Mouse (Mus musculus): ENCODE measurements at regions not wholly inside any gene's neighbourhood (a gene's known extent, or its start where the extent isn't known, plus 50 kb on each side); places are given as distances from the start of the nearest gene placed in this dataset.
"Not testable (repeated sequence)": the region's sequence is repeated elsewhere in the genome, so short reads cannot be mapped to it uniquely, and the experiment has no call there.

- no peak for DNase-seq (ENCODE audit: low read depth)
Measured at GRCm38 (mm10) chr10:25695798-25696197, 159.7 kb upstream of the Smlr1 start.

DNA sequence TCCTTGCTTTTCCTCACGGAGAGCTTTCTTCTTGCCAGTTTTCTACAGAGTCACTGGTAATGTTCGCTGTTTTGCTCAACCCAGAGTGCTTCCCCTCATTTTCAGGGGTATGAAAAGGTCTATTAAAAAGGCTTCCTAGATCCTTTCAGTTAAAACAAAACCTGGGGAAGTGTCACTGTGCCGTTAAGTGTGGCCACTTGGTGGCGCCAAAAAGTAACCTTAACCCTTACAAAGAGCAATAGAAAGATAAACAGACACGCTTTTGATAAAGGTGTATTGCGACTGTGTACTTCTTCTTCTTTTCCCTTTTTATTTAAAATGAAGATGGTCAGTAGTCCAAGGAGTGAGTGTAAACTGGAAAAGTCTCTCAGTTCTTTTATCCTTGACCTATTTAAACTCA, 145.2 kb upstream of the Smlr1 start:
- DNase-seq (ENCODE audit: low read depth), result peak; percentile 66

DNA sequence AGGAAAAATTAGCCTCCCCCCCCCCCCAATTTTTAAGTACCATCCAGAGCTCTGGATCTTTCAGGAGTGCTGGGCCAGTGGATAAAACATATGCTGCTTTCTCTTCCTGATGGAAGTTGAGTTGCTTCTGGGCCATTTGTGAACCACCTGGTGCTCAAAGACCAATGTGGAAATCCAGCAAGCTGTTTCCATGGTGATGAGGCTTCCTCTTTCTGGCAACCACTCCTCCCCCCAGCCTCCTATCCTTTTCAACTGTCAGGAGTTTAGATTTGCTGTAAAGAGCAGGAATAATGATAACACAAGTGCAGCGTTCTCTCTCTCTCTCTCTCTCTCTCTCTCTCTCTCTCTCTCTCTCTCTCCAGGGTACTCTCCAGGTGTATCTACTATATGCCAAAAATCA, 141.8 kb upstream of the Smlr1 start:
- no peak for DNase-seq (ENCODE audit: low read depth)

DNA sequence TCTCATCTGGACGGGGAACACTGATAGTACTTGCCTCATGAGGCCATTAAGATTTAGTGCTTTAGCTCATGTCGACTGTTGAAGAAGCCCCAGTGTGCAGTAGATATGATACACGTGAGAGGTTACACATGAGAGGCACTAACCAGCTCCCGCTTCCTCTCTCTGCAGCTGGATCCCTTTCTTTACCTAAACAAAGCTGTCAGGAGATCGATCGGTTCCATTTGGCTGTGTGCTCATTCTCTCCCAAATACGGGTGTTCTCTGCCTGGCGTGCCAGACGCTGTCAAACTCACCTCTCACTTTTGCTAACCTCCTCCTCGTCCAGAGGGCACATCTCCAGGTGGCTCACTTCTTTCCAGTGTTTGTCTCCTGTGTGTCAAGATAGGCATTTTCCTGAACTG, 139.3 kb upstream of the Smlr1 start:
- no peak for DNase-seq (ENCODE audit: low read depth)

GRCm38 (mm10) chr10:25670061-25670460, 134.0 kb upstream of the Smlr1 start:
- no peak for DNase-seq (ENCODE audit: low read depth)

- no peak for DNase-seq (ENCODE audit: low read depth)
Measured at GRCm38 (mm10) chr10:25652742-25653563, 116.9 kb upstream of the Smlr1 start.

DNA sequence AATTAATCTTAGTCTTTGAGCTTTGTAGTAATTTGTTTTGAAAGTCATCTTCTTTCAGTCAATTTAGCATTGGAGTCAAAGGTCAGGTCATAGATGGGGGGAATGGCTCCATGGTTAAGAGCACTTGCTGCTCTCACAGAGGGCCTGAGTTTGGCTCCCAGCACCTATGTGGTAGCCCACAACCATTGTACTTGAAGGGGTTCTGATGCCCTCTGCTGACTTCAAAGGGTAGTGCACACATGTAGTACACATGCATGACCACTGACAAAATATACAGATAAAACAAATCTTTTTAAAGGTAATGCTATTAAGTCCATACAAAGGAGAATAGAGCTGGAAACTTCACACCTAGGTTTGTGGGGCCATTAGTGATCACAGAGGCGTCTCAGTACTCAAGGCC, 111.7 kb upstream of the Smlr1 start:
- DNase-seq (ENCODE audit: low read depth), result no peak

GRCm38 (mm10) chr10:25643518-25643993, 107.5 kb upstream of the Smlr1 start:
- no peak for DNase-seq (ENCODE audit: low read depth)

DNA sequence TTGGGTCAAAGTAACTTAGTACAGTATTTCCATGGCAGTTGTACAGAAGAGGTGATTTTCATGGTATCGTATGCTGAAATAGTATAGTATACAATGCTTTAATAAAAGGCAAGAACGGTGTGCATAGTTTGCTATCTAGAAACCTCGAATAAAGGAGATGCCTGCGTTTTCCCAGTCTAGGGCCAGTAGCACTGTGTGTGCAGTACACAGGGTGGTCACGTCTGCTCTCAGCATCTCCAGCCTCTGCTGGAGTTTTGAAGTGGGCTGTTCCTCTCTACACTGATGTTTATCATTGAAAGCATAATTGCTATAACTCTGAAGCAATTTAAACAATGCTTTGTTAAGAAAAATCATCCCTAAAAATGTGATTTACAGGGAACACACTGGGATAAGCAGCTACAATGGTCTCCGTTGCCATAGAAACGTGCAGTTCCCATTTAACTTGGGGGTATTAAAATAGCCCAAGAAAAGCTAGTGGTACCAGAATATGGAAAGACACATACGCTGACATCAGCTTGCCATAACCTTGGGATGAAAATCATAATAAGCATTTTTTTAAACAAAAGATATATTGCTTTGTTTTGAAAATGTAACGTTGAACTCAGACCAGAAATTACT, 106.1 kb upstream of the Smlr1 start:
- DNase-seq (ENCODE audit: low read depth), result no peak

DNA sequence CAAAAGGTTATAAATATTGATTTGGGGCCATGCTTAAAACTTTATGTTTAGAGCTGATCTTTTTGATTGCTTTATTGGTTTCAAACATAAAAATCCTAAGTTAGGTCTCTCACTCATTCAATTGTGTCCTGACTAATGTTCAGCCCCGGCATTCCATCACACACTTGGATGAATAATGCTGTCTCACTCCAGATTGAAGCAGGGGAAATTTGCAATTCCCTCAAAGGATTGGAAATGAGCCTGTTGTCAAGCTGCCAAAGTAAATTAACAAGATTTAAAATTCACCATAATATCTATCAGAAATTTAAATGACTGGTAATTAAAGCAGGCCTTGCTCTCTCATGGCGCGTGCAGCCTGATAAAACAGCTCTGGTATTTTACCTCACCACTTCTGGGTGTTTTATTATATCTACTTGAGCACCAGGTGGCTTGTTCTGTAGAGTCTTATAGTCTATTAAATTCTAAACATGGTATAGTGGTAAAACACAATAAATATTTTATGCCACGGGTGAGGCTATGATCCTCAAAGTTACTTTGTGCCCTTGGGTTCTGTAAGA, 97.1 kb upstream of the Smlr1 start:
- no peak for DNase-seq (ENCODE audit: low read depth)

DNA sequence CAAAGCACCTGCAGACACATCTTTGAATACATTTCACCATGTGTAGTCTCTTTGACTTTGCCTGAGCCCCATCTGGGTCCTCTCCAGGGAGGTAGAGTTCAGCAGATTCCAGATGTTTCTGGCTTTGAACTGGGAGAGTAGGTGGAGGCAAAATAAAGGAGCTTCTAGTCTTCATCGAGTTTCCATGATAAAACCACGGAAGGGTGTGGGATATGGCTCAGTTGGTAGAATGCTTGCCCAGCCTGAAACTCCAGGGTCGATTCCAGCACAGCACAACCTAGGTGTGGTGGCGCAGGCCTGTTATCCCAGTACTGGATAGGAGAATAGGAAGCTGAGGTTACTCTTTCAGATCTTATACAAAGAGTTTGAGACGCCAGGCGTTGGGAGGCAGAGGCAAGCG, 96.2 kb upstream of the Smlr1 start:
- DNase-seq (ENCODE audit: low read depth), result no peak

DNA sequence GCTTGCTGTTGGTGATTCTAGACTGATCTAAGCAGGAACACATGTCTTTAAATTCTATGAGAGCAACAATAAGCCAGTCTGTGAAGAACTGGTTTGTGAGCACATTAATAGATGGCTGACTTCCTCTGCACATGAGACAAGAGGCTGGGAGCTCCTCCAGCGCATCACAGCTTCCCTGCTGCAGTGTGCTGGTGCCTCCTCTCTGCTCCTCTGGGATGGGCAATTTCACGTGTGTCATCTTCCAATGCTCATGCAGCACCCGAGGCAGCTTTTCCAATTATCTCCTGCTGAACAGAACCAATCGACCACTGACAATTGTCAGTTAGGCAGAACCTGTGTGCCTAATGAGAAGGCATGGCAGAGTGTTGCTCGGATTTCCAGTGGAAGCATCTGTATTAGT, 86.5 kb upstream of the Smlr1 start:
- DNase-seq (ENCODE audit: low read depth), result no peak

DNA sequence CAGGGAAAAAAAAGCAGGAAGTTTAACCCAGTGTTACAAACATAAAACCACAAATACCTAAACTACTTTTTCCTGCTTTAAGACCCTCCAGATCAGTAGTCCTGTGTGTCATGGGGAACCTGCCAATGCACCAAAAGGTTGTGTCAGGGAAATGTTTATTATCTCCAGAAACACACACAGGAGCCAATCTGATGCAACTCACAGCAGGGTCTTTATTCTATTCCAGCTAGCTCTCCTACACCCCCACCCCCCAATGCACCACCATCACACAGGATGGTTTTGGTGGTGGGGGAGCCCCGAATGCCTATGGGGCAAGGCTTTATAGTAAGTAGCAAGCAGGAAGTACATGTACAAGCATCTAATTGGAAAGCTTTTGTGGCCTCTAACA, 85.7 kb upstream of the Smlr1 start:
- DNase-seq (ENCODE audit: low read depth), result not testable (repeated sequence)

DNA sequence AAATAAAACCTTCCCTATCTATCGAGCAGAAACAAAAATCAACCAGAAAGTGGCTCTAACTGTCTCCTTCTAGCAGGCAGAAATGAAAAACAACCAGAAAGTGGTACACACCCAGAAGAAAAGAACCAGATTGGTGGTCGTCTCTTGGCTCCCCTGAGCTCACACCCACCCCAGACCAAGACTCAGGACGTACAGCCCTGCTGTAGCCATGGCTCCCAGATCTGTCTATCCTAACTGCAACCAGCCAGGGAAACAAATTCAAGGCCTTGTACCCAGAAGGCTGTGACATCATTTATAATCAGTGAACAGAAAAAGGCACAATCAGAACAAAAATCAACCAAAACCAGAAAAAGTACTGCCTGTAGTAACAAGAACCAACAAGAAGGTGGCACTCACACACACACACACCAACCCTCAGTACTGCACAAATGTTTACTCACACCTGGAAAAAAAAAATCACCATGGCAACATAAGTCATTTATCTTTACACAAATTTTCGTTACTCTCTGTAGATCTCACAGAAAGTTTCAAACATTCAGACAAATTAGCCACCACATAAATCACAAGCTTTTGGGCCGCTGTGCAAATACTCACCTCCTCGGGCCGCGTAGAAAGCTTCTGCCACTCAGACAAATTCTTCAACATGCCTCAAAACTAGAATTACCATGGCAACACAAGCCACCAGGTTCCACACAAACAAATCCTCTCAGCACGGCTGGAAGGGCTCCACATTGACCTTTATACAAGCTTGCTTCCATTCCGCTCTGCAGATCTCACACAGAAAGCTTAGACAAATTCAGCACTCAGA, 85.1 kb upstream of the Smlr1 start:
- DNase-seq (ENCODE audit: low read depth), result peak; percentile 12

- no peak for DNase-seq (ENCODE audit: low read depth)
Measured at GRCm38 (mm10) chr10:25619702-25620101, 83.6 kb upstream of the Smlr1 start.

DNA sequence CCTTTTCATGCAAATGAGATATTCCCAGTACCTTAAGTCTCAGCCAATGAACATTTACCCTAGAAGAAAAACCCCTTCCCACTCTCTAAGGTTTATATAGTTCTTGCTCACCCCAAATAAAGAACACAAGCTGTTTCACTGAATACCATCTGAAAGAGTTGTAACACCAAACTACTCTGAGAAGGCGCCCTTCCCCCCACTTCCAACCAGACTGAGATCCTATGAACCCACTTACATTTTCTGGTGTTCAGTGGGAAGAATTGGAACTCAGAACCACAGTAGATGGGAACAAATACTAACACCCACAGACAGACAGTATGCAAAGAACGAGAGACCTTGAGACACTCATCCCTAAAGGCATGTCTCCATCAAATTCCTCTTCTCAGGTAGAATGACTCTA, 65.4 kb upstream of the Smlr1 start:
- DNase-seq (ENCODE audit: low read depth), result no peak

DNA sequence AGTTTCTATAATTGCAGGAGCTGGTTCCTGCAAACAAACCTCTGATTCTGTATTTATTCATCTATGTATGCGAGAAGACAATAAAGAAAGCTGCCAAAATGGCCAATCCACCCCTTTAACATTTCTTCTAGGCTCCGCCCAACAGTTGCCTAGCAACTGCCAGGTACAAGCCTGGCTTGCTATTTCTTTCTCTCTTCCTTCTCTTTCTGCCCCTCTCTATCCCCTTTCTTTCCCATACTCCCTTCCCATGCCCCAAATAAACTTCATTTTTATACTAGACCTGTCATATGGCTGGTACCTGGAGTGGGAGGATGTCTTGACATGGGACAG, 53.2 kb upstream of the Smlr1 start:
- no peak for DNase-seq (ENCODE audit: low read depth)

- DNase-seq (ENCODE audit: low read depth), result no peak
Measured at GRCm38 (mm10) chr10:25588611-25589315, 52.7 kb upstream of the Smlr1 start.
